Mouse (Mus musculus): ENCODE data around the gene Plpp7. TPM values are rescaled to one million over a fixed set of nuclear protein-coding genes. Genes with fewer than 3 reads are reported as not detected.
A peak's percentile ranks its signal among the peaks of the same experiment; 100 is the strongest.

Gene Plpp7
- polyA plus RNA-seq, 1 experiment from 2014 or later, result 7.8 TPM

DNA sequence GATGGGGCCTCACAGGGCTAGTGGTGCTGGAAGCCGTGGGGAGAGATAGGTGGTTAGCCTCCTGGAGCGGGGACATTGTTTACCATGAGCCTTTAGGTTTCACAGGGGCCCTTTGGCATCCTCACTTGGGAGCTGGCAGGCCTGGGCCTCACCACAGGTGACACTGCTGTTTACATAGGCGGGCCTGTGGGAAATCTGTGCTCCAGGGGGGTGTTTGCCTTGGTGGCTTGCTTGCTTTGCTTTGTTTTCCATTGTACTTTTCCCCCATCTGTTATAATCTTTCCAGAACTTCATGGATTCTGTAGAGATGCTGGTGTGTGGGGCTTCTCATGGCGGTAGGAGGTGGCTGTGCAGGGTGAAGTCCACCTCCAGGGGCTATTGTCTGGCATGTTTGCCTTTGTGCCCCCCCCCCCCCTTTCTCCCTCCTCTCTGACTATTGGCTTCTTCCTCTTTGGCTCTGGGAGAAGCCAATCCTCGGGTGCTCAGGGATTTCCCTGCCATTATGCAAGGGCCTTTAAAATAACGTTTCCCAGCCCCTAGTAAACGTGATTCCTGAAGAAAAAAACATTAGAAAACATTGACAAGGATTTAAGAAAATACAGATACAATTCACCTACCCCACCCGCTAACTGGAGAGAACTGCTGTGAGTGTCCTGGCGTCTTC, 59.1 kb downstream of the Plpp7 start:
- Histone ChIP-seq H3K4me1 (ENCODE audit: insufficient read depth, low read length) (peaks cover 72% of the 10 kb centered on the region), H3K27me3 (ENCODE audit: insufficient read depth, low read length) (no peaks in the 10 kb centered on the region), H3K9me3 (ENCODE audit: low read length) (no peaks in the 10 kb centered on the region), H3K4me3 (ENCODE audit: low read length) (peak overlapping the region; percentile 83), H3K27ac (ENCODE audit: low read length) (peak overlapping the region; percentile 99), H3K4me2 (replicated peaks; ENCODE audit: low read depth, low read length) (peak overlapping the region; percentile 86), H3K9ac (replicated peaks; ENCODE audit: low read length) (peak overlapping the region; percentile 98; the same call in 1 of the 2 replicates), H3K36me3 (ENCODE audit: insufficient read depth, low read length) (no peaks in the 10 kb centered on the region)
- WGBS, result 23% methylated on average over 9 of the region's 9 CpGs
- no peak for ATAC-seq (ENCODE audit: low FRiP score, low TSS enrichment)

DNA sequence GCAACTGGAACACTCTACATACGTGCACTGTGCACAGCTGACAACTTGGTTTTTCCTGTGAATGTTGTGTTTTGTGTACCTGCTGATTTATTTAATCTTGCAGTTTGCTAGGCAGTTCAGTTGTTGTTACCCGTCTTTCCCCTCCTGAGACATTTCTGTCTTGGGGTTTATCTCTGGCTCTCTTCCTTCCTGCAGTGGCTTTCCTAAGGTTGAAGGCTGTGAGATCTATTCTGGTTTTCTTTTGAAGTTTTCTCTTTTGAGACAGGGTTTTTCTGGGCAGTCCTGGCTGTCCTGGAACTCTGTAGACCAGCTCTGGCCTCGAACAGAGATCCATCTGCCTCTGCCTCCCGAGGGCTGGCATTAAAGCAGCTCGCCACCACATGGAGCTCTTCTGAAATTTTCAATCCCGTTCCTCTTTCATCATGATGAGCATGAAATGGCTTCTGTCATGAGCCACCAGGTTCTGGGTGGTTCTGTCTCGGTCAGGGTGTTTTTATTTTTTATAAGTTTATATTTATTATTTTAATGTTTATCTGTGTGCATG, 59.7 kb downstream of the Plpp7 start:
- Histone ChIP-seq H3K4me2 (replicated peaks; ENCODE audit: low read depth, low read length) (peak overlapping the region; percentile 86), H3K9me3 (ENCODE audit: low read length) (no peaks in the 10 kb centered on the region), H3K36me3 (ENCODE audit: insufficient read depth, low read length) (no peaks in the 10 kb centered on the region), H3K27ac (ENCODE audit: low read length) (0 out of 2 replicates have a peak overlapping the region, but pooled peaks have one; percentile 99), H3K4me1 (ENCODE audit: insufficient read depth, low read length) (peaks cover 72% of the 10 kb centered on the region), H3K27me3 (ENCODE audit: insufficient read depth, low read length) (no peaks in the 10 kb centered on the region), H3K9ac (replicated peaks; ENCODE audit: low read length) (0 out of 2 replicates have a peak overlapping the region, but pooled peaks have one; percentile 10), H3K4me3 (ENCODE audit: low read length) (no peak overlapping the region)
- 61% methylated on average over 7 of the region's 7 CpGs for WGBS
- no peak for ATAC-seq (ENCODE audit: low FRiP score, low TSS enrichment)

DNA sequence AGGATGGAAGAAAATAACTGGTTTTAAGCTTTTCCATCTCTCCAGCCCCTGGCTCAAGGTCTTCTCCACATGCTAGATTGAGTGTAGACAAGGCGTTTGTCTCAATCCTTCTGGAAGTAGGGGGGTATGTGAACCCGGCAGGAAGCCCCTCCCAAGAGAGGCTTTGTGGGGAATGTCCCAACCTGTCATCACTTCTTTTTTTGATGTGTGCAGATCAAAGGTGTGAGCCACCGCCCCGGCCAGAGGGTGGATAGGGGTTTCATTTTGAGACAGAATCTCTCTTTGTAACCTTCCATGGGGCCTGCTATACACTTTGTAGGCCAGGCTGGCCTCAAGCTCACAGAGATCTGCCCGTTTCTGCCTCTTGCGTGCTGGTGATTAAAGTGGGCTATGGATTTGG, 60.3 kb downstream of the Plpp7 start:
- 65% methylated on average over 6 of the region's 6 CpGs for WGBS
- Histone ChIP-seq H3K9ac (replicated peaks; ENCODE audit: low read length) (no peak overlapping the region), H3K36me3 (ENCODE audit: insufficient read depth, low read length) (no peaks in the 10 kb centered on the region), H3K27ac (ENCODE audit: low read length) (no peak overlapping the region), H3K4me3 (ENCODE audit: low read length) (no peak overlapping the region), H3K4me2 (replicated peaks; ENCODE audit: low read depth, low read length) (no peak overlapping the region), H3K9me3 (ENCODE audit: low read length) (no peaks in the 10 kb centered on the region), H3K4me1 (ENCODE audit: insufficient read depth, low read length) (peaks cover 67% of the 10 kb centered on the region), H3K27me3 (ENCODE audit: insufficient read depth, low read length) (no peaks in the 10 kb centered on the region)
- ATAC-seq (ENCODE audit: low FRiP score, low TSS enrichment), result no peak

DNA sequence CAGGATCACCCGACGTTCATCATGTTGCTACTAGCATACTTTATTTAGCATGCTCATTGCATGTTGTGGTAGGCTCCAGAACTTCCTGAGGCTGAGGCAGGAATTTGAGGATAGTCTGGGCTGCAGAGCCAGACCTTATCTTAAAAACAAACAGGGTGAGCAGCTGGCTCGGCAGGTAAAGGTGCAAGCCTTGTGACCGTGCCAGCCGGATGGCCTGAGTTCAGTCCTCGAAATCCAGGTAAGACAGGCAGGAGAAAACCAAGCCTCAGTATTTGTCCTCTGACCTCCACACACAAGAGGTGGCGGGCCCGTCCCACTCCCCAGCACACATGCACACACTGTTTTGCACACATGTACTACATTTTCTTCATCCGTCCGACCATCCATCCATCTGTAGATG, 61.3 kb downstream of the Plpp7 start:
- no peak overlapping the region for H3K27ac ChIP-seq (ENCODE audit: low read length)
- peaks cover 66% of the 10 kb centered on the region for H3K4me1 ChIP-seq (ENCODE audit: insufficient read depth, low read length)
- no peak overlapping the region for H3K9ac ChIP-seq (replicated peaks; ENCODE audit: low read length)
- H3K27me3 ChIP-seq (ENCODE audit: insufficient read depth, low read length), result no peaks in the 10 kb centered on the region
- H3K36me3 ChIP-seq (ENCODE audit: insufficient read depth, low read length), result no peaks in the 10 kb centered on the region
- WGBS, result 69% methylated on average over 10 of the region's 10 CpGs
- no peak overlapping the region for H3K4me3 ChIP-seq (ENCODE audit: low read length)
- no peak overlapping the region for H3K4me2 ChIP-seq (replicated peaks; ENCODE audit: low read depth, low read length)
- ATAC-seq (ENCODE audit: low FRiP score, low TSS enrichment), result no peak
- H3K9me3 ChIP-seq (ENCODE audit: low read length), result no peaks in the 10 kb centered on the region

DNA sequence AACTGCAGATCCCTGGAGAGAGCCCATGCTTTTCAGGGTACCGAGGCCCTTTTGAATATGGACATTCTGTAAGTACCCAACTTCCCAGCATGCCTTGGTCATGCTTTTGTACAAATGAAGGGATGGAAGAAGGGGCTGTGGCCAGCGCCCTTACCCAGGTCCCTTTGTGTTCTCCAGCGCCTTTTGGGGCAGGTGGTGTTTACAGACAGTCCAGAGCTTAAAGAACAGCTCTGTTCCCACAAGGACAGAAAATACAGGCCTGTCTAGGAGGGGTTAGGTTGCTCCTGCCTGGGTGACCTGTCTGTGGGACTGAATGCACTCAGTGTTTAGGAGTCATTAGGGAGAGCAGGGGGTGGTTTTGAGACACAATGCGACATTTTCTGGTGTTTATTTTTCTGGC, 62.0 kb downstream of the Plpp7 start:
- Histone ChIP-seq H3K4me1 (ENCODE audit: insufficient read depth, low read length) (peaks cover 62% of the 10 kb centered on the region), H3K4me2 (replicated peaks; ENCODE audit: low read depth, low read length) (no peak overlapping the region), H3K27me3 (ENCODE audit: insufficient read depth, low read length) (no peaks in the 10 kb centered on the region), H3K36me3 (ENCODE audit: insufficient read depth, low read length) (no peaks in the 10 kb centered on the region), H3K9me3 (ENCODE audit: low read length) (no peaks in the 10 kb centered on the region), H3K4me3 (ENCODE audit: low read length) (no peak overlapping the region), H3K9ac (replicated peaks; ENCODE audit: low read length) (peak overlapping the region; percentile 6; the same call in 1 of the 2 replicates), H3K27ac (ENCODE audit: low read length) (0 out of 2 replicates have a peak overlapping the region, but pooled peaks have one; percentile 28)
- WGBS, result 44% methylated on average over 4 of the region's 4 CpGs
- no peak for ATAC-seq (ENCODE audit: low FRiP score, low TSS enrichment)

DNA sequence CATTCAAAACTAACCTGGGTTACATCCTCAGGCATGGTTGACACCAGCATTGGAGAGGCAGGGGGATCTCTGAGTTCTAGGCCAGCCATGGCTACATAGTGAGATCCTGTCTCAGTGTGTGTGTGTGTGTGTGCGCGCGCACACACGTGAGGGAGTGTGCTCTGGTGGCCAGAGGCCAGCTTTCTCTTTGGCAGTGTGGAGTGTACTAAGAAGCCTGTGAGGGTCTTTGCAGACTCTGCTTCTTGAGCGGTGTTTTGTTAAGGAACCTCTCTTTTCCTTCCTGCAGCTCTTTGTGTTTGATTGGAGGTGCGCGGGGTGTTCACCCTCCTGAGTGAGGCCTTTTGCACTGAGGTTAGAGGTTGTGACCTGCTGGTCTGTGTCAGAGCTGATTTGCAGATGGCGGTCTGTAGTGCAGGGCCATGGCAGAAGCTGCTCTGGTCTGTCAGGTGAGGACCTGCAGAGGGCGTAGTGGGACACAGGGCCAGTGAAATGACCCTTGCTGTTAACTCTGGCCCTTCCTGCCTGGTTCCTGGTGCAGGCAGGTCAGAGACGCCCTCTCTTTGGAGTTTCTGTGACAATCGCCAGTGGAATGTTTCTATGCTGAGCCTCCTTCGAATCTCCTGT, 63.4 kb downstream of the Plpp7 start:
- H3K9ac ChIP-seq (replicated peaks; ENCODE audit: low read length), result no peak overlapping the region

More for the DNA sequence above, 63.4 kb downstream of the Plpp7 start:
- Histone ChIP-seq H3K4me2 (replicated peaks; ENCODE audit: low read depth, low read length) (no peak overlapping the region), H3K4me1 (ENCODE audit: insufficient read depth, low read length) (peaks cover 48% of the 10 kb centered on the region), H3K27ac (ENCODE audit: low read length) (no peak overlapping the region), H3K27me3 (ENCODE audit: insufficient read depth, low read length) (no peaks in the 10 kb centered on the region), H3K36me3 (ENCODE audit: insufficient read depth, low read length) (no peaks in the 10 kb centered on the region), H3K4me3 (ENCODE audit: low read length) (no peak overlapping the region), H3K9me3 (ENCODE audit: low read length) (no peaks in the 10 kb centered on the region)
- 63% methylated on average over 12 of the region's 12 CpGs for WGBS
- no peak for ATAC-seq (ENCODE audit: low FRiP score, low TSS enrichment)

Small RNA genes within 50 kb of the gene (microRNA-seq; reads per million reads assigned to microRNA genes)
- gene Mir7674, result not detected

Other genes with a start within 250 kb of the Plpp7 start
- 1.4 and 1.5 TPM in 2 replicates for gene Fibcd1, start 249.5 kb upstream of the Plpp7 start, polyA plus RNA-seq (2015; fragmentation: Nextera tagmentation; extraction: Ambion mirVana)
- gene Lamc3, start 208.2 kb upstream of the Plpp7 start, polyA plus RNA-seq (2015; fragmentation: Nextera tagmentation; extraction: Ambion mirVana), result 4.1 and 4.7 TPM in 2 replicates
- 90.4 and 101 TPM in 2 replicates for gene Aif1l, start 145.4 kb upstream of the Plpp7 start, polyA plus RNA-seq (2015; fragmentation: Nextera tagmentation; extraction: Ambion mirVana)
- 70.2 and 94.1 TPM in 2 replicates for gene Nup214, start 121.1 kb upstream of the Plpp7 start, polyA plus RNA-seq (2015; fragmentation: Nextera tagmentation; extraction: Ambion mirVana)
- gene Fam78a, start 10.7 kb upstream of the Plpp7 start, polyA plus RNA-seq (2015; fragmentation: Nextera tagmentation; extraction: Ambion mirVana), result 1.6 and 1.8 TPM in 2 replicates
- gene Prrc2b, start 55.6 kb downstream of the Plpp7 start, polyA plus RNA-seq (2015; fragmentation: Nextera tagmentation; extraction: Ambion mirVana), result 30.3 and 30.4 TPM in 2 replicates
- gene Pomt1, start 141.1 kb downstream of the Plpp7 start, polyA plus RNA-seq (2015; fragmentation: Nextera tagmentation; extraction: Ambion mirVana), result 31.6 and 32.9 TPM in 2 replicates
- 88.5 and 92.0 TPM in 2 replicates for gene Uck1, start 164.6 kb downstream of the Plpp7 start, polyA plus RNA-seq (2015; fragmentation: Nextera tagmentation; extraction: Ambion mirVana)
- gene Golga2, start 191.9 kb downstream of the Plpp7 start, polyA plus RNA-seq (2015; fragmentation: Nextera tagmentation; extraction: Ambion mirVana), result 26.6 and 28.0 TPM in 2 replicates
- 407 and 433 TPM in 2 replicates for gene Swi5, start 192.5 kb downstream of the Plpp7 start, polyA plus RNA-seq (2015; fragmentation: Nextera tagmentation; extraction: Ambion mirVana)

All from kidney, embryonic 16.5 days (tissue).